Mouse (Mus musculus) forebrain, embryonic 16.5 days (tissue): ENCODE results near the gene Mettl8. TPM values are rescaled to one million over a fixed set of nuclear protein-coding genes. Genes with fewer than 3 reads are reported as not detected.

Source experiments
- ATAC-seq: fragments of 200-750 bp; cut with Nextera tagmentation; 2 replicates; pipeline ENCODE4 v1.8.0; 2017; ENCODE audit warnings: mild to moderate bottlenecking, moderate library complexity
- H3K27ac ChIP-seq: fragments of 300-500 bp; sonication (generic); 2 replicates; pipeline ENCODE4 v1.5.1; 2014; ENCODE audit warnings: low read length, control low read depth
- H3K27me3 ChIP-seq: fragments of 300-500 bp; sonication (generic); replicated peaks from 2 replicates; pipeline ENCODE4 v1.6.1; 2014; ENCODE audit warnings: low read length; ENCODE audit not compliant: control insufficient read depth, insufficient read depth
- H3K36me3 ChIP-seq: fragments of 300-500 bp; sonication (generic); 2 replicates; pipeline ENCODE4 v1.6.1; 2014; ENCODE audit not compliant: control insufficient read depth, insufficient read depth
- H3K4me1 ChIP-seq: fragments of 300-500 bp; sonication (generic); replicated peaks from 2 replicates; pipeline ENCODE4 v1.6.1; 2014; ENCODE audit warnings: low read length; ENCODE audit not compliant: control insufficient read depth, insufficient read depth
- H3K4me2 ChIP-seq: fragments of 300-500 bp; sonication (generic); 2 replicates; pipeline ENCODE4 v1.6.1; 2014; ENCODE audit warnings: mild to moderate bottlenecking, low read length, control low read depth
- H3K4me3 ChIP-seq: fragments of 300-500 bp; sonication (generic); replicated peaks from 2 replicates; pipeline ENCODE4 v1.5.1; 2014; ENCODE audit warnings: mild to moderate bottlenecking, low read length, control low read depth
- H3K9ac ChIP-seq: fragments of 300-500 bp; sonication (generic); replicated peaks from 2 replicates; pipeline ENCODE4 v1.6.1; 2014; ENCODE audit warnings: low read depth, low read length, control low read depth
- H3K9me3 ChIP-seq: fragments of 300-500 bp; sonication (generic); 2 replicates; pipeline ENCODE4 v1.6.1; 2016; ENCODE audit warnings: low read length; ENCODE audit not compliant: control insufficient read depth
- WGBS: fragments of 180-500 bp; shearing (Covaris S2); extraction: QIAGEN DNeasy Blood & Tissue Kit; methylation state at CpG from one replicate; pipeline ENCODE4 v1.1.7; 2014; 5-methylcytosine and 5-hydroxymethylcytosine counted together
- polyA plus RNA-seq: library from polyadenylated mRNA; unstranded; fragments of >200 nt; fragmentation: Nextera tagmentation; extraction: Ambion mirVana; gene quantifications from 2 replicates; pipeline ENCODE4 v1.2.1, GENCODE M21; 2015

Gene Mettl8
- polyA plus RNA-seq, 1 experiment from 2014 or later = 15.3 TPM

DNA sequence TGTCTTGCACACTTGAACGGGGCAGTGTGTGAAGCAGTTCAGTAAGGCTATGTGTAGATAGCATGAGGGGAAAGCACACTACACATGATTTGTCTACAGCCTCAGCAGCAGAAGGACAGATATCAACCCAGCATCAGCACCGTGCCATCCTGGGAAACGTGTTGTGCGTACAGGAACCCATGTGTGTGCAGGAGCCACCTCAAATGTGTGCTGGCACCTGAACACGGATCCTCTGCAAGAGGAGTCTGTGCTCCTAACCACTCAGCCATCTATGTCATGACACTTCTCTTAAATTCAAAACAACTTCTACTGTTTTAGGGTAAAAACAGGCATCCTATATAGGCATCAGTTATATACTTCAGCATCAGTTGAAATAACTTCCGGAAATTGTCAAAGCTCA, 80.6 kb downstream of the Mettl8 start:
- no peak overlapping the region for H3K9ac ChIP-seq
- H3K9me3 ChIP-seq = no peaks in the 10 kb centered on the region
- no peak overlapping the region for H3K4me2 ChIP-seq
- no peak overlapping the region for H3K27ac ChIP-seq
- no peak overlapping the region for H3K4me3 ChIP-seq
- no peaks in the 10 kb centered on the region for H3K36me3 ChIP-seq
- no peak for ATAC-seq
- H3K4me1 ChIP-seq = peaks cover 6% of the 10 kb centered on the region; the same call in 1 of the 2 replicates
- no peaks in the 10 kb centered on the region for H3K27me3 ChIP-seq
- 98% methylated on average over 6 of the region's 6 CpGs for WGBS

DNA sequence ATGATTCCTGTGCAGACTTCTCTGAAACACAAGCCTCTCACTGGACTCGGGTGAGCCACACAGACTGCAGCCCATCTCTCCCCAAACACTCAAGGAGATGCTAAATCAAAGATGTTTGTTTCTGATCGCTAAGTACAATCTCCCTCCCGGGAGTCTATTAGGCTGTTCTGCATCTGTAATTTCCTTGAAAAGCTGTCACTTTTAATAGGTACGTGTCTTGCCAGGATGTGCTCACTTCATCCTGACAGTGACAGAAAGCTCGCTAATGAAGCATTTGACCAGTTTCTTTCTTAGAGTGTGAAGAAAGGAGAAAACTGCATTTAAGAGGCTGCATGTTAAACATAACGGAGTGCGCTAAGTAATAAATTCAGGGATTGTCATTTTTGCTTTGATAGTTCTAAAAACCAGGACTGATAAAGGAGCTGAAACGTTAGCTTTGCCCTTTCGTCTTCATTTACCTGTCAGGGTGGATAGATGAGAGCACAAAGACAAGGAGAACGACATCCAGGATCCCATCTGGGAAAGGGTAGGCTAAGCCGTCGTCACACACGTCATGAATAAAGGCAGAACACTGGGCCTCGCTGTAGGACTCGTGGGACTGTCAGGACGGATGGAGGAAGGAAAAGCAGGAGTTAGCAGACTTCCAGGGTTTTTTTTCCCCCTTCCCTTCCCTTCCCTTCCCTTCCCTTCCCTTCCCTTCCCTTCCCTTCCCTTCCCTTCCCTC, 82.4 kb downstream of the Mettl8 start:
- Histone ChIP-seq H3K27ac (peak overlapping the region; percentile 53; the same call in 1 of the 2 replicates), H3K27me3 (no peaks in the 10 kb centered on the region), H3K36me3 (no peaks in the 10 kb centered on the region), H3K4me1 (peaks cover 6% of the 10 kb centered on the region; the same call in 1 of the 2 replicates), H3K4me3 (no peak overlapping the region), H3K4me2 (peak overlapping the region; percentile 41), H3K9ac (peak overlapping the region; percentile 22; the same call in 1 of the 2 replicates), H3K9me3 (no peaks in the 10 kb centered on the region)
- peak; percentile 84 for ATAC-seq
- 27% methylated on average over 16 of the region's 16 CpGs for WGBS

DNA sequence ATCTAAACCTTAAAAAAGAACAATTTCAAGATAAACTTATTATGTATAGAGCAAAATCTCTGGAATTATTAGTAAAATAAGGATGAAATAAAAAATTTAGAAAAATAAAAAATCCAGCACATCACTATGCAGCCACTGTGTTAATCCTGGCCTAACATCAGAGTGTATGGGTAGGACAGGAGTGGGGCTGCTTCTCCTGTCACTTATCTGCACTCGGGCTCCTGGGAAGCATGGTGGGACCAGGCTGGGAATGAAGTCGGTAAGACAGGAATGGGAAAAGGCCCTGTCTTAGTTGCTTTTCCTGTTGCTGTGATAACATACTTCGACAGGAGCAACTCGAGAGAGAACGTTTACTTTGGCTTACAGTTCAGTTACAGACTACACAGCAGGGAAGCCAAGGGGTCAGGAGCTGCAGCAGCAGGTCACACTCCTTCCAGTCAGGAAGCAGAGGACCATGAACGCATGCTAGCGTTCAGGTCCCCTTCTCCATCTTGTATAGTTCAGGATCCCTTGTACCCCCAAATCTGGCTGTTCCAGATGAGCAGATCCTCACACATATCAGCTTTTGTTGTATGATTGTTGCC, 85.1 kb downstream of the Mettl8 start:
- H3K4me2 ChIP-seq = no peak overlapping the region
- H3K27me3 ChIP-seq = no peaks in the 10 kb centered on the region
- peaks cover 6% of the 10 kb centered on the region; the same call in 1 of the 2 replicates for H3K4me1 ChIP-seq
- H3K9ac ChIP-seq = no peak overlapping the region
- H3K9me3 ChIP-seq = no peaks in the 10 kb centered on the region
- H3K36me3 ChIP-seq = no peaks in the 10 kb centered on the region
- H3K27ac ChIP-seq = no peak overlapping the region
- 62% methylated on average over 7 of the region's 7 CpGs for WGBS
- no peak for ATAC-seq
- H3K4me3 ChIP-seq = no peak overlapping the region

DNA sequence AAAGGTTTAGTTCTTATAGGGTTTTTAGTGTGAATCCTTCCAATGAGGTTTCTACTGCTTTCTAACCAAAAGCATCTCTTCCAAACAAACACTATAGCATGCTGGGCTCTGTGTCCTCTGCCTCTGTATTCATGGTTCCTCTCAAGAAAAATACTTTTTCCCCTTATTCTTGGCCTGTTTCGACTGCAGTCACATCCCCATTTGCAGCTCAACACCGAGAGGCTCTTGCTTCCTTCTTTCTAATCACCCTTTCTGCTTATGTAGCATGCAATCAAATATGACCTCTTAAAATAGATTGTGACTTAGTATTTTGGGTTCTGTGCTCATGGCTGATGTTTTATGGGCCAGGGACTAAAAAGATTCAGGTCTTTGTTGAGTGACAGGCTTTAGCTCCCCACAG, 87.1 kb downstream of the Mettl8 start:
- H3K4me1 ChIP-seq = peaks cover 6% of the 10 kb centered on the region; the same call in 1 of the 2 replicates
- no peaks in the 10 kb centered on the region for H3K9me3 ChIP-seq
- ATAC-seq = no peak
- H3K4me3 ChIP-seq = no peak overlapping the region
- 85% methylated on average over 2 of the region's 2 CpGs for WGBS
- no peak overlapping the region for H3K27ac ChIP-seq
- no peak overlapping the region for H3K4me2 ChIP-seq
- H3K27me3 ChIP-seq = no peaks in the 10 kb centered on the region
- H3K36me3 ChIP-seq = no peaks in the 10 kb centered on the region
- H3K9ac ChIP-seq = no peak overlapping the region

DNA sequence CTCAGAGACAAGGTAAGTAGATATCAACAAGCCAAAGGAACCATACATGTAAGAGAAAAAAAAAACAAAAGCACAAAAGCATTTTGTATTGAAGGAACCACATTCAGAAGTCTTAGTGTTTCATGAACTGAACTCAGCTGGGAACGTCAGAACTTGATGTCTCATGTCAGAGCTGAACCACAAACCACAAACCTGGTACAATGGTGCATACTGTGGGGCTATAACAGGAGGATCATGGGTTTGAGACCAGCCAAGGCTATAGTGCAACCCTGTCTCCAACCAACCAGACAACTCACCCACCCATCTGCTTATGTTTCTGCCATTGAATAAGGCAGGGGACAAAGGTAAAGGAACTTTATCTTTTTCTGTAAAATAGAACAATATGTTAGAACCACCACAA, 88.2 kb downstream of the Mettl8 start:
- Histone ChIP-seq H3K4me1 (no peaks in the 10 kb centered on the region), H3K9ac (no peak overlapping the region), H3K9me3 (no peaks in the 10 kb centered on the region), H3K4me2 (no peak overlapping the region), H3K27me3 (no peaks in the 10 kb centered on the region), H3K27ac (no peak overlapping the region), H3K36me3 (no peaks in the 10 kb centered on the region), H3K4me3 (no peak overlapping the region)
- no peak for ATAC-seq
- WGBS = 81% methylated on average over 1 of the region's 1 CpGs

DNA sequence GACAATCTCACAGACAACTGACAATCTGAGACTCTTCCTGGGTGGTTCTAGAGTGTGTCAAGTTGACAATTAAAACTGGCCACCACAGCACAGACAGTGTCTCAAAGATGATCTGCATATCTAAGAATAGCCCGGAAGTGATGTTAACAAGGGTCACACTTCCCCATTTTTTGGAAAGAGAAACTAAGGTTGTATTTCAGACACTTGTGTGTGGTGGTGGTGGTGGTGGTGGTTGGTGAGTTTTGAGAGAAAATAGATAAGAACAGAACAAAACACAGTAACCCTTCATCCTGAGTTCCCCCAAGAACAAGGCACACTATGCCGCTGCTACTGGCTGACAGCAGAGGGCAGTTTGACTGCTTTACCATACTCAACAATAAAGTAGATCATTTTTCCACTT, 90.6 kb downstream of the Mettl8 start:
- Histone ChIP-seq H3K9me3 (no peaks in the 10 kb centered on the region), H3K27me3 (no peaks in the 10 kb centered on the region), H3K27ac (no peak overlapping the region), H3K9ac (no peak overlapping the region), H3K4me2 (no peak overlapping the region), H3K4me1 (no peaks in the 10 kb centered on the region), H3K4me3 (no peak overlapping the region), H3K36me3 (no peaks in the 10 kb centered on the region)
- ATAC-seq = no peak
- 95% methylated on average over 2 of the region's 2 CpGs for WGBS

DNA sequence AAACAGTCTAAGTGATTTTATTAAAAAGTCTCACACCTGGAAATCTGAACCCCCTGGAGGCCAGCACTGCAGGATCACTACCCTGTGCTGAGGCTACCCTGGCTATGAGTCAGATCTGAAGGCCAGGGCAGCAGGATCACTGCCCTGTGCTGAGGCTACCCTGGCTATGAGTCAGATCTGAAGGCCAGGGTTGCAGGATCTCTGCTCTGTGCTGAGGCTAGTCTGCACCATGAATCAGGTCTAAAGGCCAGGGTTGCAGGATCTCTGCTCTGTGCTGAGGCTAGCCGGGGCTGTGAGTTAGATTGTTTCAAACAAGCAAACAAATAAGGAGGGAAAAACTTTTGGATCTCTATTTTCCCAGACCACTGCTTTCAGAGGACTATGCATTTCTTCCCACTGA, 92.5 kb downstream of the Mettl8 start:
- H3K27ac ChIP-seq = no peak overlapping the region
- H3K4me1 ChIP-seq = no peaks in the 10 kb centered on the region
- 100% methylated on average over 1 of the region's 1 CpGs for WGBS
- no peaks in the 10 kb centered on the region for H3K27me3 ChIP-seq
- H3K9ac ChIP-seq = no peak overlapping the region
- no peak overlapping the region for H3K4me3 ChIP-seq
- H3K36me3 ChIP-seq = no peaks in the 10 kb centered on the region
- H3K9me3 ChIP-seq = no peaks in the 10 kb centered on the region
- ATAC-seq = no peak
- no peak overlapping the region for H3K4me2 ChIP-seq

DNA sequence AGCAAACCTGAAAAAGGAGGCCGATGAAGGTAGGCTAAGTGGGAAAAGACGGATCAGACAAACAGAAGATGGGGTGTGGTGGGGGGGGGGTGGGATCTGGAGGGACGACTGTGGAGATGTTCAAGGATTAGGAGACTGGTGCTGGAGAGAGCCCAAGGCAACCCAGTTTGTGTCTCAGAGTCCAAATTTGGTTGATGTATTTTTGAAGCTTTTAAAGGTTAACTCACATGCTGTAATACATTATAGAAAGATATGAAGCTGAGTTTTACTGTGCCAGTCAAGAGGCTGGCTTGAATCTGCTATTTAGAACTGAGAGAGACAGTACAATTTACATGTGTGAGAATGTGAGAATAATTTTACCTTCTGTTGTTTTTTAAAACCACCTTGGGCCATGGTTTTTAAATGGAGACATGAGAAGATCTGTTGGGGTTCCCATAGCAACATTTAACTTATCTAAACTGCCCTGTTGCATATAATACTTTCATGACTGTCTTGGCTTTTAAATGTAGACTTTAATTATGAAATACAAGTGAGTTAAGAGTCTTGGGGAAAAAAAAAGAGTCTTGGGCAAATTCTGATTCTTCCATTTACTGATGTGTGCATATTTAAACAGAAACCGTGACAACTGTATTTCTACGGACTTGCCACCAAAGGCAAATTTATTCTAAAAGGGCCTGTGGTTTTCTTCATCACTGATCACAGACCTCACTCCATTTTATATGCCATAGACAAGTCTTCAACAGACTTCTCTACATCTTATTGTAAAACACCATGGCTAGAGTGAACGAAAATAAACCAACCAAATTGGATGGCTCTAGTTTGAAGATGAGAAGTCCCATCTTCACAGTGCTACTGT, 94.1 kb downstream of the Mettl8 start:
- Histone ChIP-seq H3K27me3 (no peaks in the 10 kb centered on the region), H3K27ac (no peak overlapping the region), H3K36me3 (no peaks in the 10 kb centered on the region), H3K4me3 (no peak overlapping the region), H3K4me2 (no peak overlapping the region), H3K9me3 (no peaks in the 10 kb centered on the region), H3K4me1 (no peaks in the 10 kb centered on the region), H3K9ac (no peak overlapping the region)
- ATAC-seq = no peak
- WGBS = 71% methylated on average over 6 of the region's 6 CpGs

DNA sequence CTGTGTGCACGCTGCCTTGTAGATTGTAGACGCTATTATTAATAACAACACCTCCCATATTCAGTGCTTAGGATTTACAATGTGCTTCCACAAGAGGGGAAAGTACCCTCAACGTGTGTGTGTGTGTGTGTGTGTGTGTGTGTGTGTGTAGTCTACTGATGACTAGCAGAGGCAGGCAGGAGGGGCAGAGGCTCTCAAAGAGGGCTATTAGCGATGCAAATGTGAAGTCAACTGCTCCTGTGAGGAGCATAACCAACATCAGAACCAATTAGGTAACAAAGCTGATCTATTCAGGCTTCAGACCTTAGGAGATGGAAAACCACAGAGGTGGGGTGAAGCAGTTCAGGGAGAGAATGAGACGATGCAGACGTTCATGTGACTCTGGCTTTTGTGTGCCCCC, 95.3 kb downstream of the Mettl8 start:
- Histone ChIP-seq H3K4me1 (no peaks in the 10 kb centered on the region), H3K27me3 (no peaks in the 10 kb centered on the region), H3K9me3 (no peaks in the 10 kb centered on the region), H3K27ac (no peak overlapping the region), H3K4me2 (no peak overlapping the region), H3K9ac (no peak overlapping the region), H3K36me3 (no peaks in the 10 kb centered on the region), H3K4me3 (no peak overlapping the region)
- 42% methylated on average over 6 of the region's 6 CpGs for WGBS
- 0 out of 2 replicates have a peak, but pooled peaks have one; percentile 28 for ATAC-seq
